Mouse (Mus musculus) retina, postnatal 1 day (tissue): ENCODE results near the gene Il1rl2.

Source experiments
- DNase-seq: peaks from one replicate; pipeline ENCODE4 v3.0.0-alpha.2; 2012

Gene Il1rl2

DNA sequence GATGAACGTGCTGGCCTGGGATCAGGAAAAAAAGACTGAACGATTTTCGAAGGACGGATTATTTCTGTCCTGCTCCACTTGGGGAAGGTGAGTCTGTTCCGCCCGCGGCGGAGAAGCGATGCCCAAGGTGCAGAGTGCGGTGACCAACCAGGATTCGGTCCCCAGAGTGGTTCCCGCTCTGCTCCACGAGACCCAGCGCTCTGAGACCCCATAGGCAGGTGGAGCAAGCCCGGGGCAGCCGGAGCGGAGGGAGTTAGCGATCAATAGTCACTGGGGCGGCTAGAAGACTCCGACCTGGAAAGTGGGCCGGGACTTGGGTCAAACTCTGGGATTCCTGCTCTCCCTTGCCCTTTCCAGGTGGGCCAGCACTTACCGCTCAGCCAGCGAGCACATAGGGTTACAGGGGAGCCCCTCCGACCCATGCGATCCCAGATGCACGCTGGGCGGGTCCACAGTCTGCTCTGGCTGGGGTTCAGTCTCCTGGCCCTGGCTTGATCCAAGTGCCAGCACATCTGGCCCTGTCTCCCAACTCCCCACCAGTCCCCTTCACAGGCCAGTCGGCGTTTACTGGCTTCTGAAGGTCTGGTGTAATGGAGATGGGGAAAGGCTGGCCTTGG lies 1.4 kb downstream of the Il1rl2 start:
- DNase-seq, result peak; percentile 23

GRCm38 (mm10) chr1:40327604-40328003 lies 3.2 kb downstream of the Il1rl2 start:
- no peak for DNase-seq

GRCm38 (mm10) chr1:40329526-40329925 lies 5.1 kb downstream of the Il1rl2 start:
- no peak for DNase-seq

DNA sequence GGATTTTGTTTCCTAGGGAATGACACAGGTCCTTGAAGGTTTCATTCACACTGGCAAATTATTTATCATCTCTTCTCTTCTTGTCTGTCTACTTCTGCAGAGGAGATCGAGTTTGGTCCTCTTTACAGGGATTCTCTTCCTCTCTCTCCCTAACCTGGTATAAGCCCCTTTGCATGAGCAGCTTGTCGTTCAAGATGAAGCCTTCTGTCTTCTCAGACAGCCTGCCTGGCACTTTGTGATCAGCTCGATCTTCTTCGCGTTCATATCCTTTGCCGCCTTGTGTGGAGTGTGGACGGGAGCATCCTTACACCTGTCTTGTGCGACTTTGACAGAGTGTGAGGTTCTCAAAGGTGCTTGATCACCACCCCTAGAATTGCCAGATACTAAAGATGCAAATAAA lies 5.8 kb downstream of the Il1rl2 start:
- DNase-seq, result no peak

GRCm38 (mm10) chr1:40339346-40339745 lies 14.9 kb downstream of the Il1rl2 start:
- no peak for DNase-seq

DNA sequence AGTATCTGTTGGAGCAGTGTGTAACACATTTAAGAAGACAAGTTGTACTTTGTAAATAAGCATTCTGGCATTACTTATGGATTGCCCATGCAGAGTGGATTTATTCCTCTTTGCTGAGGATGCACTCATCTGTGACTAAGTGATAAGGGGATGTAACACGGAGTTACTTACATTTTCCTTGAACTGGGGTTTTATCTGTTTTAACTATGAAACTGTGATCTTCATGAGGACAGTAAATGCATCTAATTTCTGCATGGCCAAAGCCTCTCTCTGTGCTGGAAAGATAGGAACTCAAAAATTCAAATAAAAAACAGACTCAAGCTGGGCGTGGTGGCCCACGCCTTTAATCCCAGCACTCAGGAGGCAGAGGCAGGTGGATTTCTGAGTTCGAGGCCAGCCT lies 15.7 kb downstream of the Il1rl2 start:
- DNase-seq, result no peak

DNA sequence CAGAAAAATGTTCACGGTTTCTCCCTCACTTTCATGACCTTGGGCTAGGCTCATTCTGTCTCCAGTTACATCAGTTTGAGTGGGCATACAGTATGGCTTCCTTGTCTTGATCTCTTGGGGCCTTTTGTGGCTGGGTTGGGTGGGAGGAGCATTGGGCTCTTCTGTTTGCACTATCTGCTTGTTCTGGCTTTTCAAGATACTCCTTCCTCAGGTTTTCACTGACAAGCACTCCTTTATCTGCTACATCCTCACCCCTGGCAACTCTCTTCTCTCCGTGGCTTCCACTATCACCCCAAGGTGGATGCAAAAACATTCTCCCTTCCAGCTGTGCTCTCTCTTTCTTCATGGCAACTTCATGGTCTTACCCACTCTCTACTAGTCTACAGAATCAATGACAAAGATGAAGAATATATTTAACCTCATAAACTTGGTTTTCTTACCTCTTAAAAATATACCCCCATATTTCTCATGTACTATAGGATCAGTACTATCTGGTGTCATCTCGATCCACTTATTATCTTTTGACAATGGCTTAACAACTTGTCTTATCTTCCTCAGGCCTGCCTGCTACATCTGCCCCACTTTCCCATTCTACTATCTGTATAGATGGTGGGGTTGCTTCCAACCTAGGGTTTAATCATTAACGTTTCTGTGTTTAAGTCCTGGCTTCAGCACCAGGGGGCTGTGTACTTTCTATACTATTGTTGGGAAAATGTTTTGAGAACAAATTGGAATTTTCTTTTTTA lies 27.9 kb downstream of the Il1rl2 start:
- DNase-seq, result no peak

GRCm38 (mm10) chr1:40352904-40353286 lies 28.5 kb downstream of the Il1rl2 start:
- DNase-seq, result no peak

DNA sequence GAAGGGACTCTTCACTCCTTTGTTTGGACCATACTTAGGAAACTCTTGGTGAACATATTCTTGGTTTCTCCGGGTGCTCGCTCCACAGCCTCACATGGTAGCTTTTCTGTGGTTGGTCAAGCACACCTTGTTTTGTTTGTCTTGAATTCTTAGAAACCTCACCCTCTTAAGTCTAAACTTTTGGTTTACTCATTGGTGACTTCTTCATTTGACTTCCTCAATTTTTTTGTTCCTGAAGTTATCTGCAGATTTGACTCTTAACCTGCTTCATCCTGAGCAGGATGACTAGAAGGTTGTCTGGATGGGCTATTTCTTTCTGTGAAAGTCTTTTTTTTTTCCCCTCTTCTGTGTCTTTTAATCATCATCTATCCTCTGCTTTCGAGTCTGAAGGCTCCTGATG lies 30.3 kb downstream of the Il1rl2 start:
- DNase-seq, result no peak

DNA sequence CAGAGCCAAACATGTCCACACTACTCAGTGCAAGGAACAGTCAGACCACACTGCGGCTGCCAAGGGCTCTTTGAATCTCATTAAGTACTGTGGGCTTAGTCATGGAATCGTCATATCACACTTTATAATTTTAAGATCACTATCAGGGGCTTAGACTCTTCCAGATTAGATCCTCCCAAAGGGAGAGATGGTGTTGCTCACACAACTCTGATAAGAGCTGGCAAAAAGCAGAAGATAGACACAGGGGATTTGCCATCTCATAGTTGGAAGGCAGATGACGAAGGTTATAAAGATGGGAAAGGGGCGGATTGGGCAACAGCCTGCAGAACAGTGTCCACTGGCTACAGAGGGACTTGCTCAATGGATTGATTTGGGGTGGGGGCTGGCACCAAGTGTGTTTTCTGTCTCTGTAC lies 31.0 kb downstream of the Il1rl2 start:
- no peak for DNase-seq

DNA sequence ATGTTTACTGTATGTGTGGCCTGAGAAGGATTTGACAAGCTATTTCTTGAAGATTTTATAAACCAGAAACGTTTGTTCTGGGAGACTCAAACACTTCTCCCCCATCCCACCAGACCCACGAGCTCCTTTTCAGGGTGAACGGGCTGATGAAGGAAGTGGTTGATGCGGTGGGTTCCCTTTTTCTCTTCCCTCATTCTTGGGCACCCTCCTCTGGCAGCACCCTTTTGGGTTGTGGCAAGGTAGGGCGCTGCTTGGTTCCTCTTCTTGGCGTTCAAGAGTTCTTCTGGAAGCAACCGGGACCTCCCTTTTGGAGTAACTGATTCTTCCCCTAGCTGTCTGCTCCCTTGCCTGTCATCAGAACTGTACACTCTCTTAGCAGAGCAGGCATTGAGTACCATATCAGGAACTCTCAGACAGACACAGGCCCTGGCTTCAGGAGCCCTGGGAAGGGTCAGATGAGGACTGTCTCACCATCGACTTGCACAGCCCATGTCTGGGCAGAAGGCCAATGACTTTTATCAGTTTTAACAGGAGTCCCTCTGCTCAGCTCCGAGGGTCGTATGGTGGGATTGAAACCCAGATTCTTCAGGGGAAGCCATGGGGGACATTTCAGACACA lies 31.6 kb downstream of the Il1rl2 start:
- no peak for DNase-seq

GRCm38 (mm10) chr1:40357921-40358320 lies 33.5 kb downstream of the Il1rl2 start:
- peak; percentile 23 for DNase-seq

GRCm38 (mm10) chr1:40358351-40358750 lies 33.9 kb downstream of the Il1rl2 start:
- peak; percentile 13 for DNase-seq

DNA sequence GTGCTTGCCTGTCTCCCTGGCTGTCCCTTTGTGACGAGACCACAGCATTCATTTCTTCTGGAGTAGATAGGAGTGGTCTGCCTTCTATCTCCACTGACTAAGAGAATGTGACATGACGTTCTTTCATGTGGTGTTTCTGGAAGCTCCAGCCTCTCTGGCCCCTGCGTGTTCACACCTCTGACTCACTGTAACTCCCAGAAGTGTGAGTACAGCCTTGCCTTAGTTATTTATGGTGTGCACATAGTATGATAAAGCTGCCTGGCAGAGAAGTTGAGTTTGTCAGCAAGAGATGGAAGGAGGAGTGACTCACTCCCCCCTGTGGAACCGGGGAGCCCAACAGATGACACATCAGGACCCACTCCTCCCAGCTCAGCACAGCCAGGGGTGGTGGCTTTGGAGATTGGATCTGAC lies 34.4 kb downstream of the Il1rl2 start:
- DNase-seq, result no peak

GRCm38 (mm10) chr1:40359731-40360130 lies 35.3 kb downstream of the Il1rl2 start:
- no peak for DNase-seq

DNA sequence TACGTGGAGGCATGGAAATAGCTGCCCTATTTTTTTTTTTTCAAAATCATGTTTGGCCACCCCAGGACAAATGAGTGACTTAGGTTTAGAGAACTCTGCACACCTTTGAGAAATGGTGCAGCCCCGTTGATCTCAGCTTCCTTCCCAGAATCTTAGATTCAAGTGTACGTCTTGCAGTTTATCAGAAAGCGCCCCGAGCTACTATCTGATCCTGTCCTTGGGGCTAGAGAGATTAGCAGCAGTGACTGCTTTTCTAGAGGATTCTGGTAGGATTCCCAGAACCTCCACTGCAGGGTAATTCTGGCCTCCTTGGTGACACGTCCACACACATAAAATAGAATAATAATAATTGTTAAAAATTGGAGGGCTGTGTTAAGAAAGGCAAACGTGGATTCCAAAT lies 36.6 kb downstream of the Il1rl2 start:
- DNase-seq, result no peak

DNA sequence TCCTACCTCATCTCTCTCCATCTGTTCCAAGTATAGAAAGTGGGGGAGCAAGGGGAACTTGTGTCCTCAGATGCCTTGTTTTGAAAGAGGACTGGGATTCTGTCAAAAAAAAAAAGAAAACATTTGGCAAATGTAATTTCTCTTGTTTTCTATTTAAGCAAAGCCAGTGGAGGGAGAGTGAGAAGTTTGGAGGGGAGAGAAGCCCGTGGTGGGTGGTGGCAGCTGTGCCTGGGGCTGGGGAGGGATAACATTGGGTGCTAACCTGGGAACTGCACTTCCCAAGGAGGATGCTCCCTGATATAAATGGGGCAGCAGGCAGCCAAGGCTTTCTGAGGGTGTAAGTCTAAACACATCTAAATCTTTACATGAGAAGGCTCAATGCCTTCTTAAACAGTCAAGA lies 37.2 kb downstream of the Il1rl2 start:
- no peak for DNase-seq

GRCm38 (mm10) chr1:40362784-40363183 lies 38.4 kb downstream of the Il1rl2 start:
- DNase-seq, result no peak

DNA sequence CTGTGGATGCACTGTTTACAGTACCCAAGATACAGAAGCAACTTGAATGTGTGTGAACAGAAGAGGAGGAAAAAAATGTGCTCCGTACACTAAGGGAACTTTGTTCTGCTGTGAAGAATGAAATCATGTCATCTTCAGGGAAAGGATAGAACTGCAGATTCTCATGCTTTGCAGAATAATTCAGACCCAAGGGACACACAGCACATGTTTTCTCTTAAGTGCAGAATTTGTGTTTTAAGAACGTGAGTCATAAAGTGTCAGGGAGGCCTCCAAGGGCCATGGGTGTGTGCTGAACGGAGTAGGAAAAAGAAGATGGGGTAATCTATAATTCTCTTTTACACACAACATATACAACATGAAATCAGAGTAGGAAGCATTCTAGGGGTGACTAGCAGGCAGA lies 48.5 kb downstream of the Il1rl2 start:
- no peak for DNase-seq

DNA sequence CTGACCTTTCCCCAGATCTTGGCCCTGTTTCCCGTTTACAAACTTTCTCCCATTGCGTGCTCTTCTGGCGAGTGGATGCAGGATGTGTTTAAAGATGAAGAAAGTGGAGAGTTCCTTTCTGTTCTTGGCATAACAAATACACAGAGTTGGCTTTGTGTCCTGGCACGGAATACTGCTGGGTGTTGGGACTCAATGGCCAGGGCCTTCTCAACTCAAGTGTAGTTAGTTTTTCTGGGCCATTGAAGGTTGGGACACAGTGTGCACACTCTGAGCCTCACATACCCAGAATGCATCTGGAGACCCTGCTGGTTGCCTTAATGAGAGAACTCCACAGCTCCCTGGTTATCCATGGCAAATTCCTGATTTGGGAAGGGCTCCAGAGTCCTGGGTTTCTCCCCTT lies 50.7 kb downstream of the Il1rl2 start:
- DNase-seq, result no peak

DNA sequence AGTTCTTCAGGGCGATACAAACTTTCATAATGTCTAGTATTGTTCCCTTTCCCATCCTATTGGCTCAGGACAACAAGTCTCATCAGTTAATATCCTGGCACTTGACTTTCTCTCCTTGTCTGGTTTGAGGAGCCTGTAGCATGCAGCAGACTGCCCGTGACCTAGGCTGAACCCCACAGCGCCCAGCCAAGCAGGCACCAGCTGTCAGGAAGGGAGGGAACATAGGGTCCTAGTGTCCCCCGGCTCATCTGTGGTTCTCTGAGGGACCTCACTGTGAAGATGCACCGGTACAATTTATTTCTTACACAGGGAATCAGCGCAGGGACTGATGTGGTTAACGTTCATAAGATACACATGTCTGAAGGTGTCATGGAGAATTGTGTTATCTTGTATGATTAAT lies 52.3 kb downstream of the Il1rl2 start:
- peak; percentile 41 for DNase-seq

- peak; percentile 71 for DNase-seq
Observed at GRCm38 (mm10) chr1:40378794-40379193, 54.4 kb downstream of the Il1rl2 start.

- peak; percentile 57 for DNase-seq
Observed at GRCm38 (mm10) chr1:40380111-40380510, 55.7 kb downstream of the Il1rl2 start.

- DNase-seq, result no peak
Observed at GRCm38 (mm10) chr1:40380990-40381389, 56.6 kb downstream of the Il1rl2 start.
